Mouse (Mus musculus) Patski (cell line): ENCODE results near the gene Sap30l. TPM values are rescaled to one million over a fixed set of nuclear protein-coding genes. Genes with fewer than 3 reads are reported as not detected.
A peak's percentile ranks its signal among the peaks of the same experiment; 100 is the strongest.

Source experiments
- ATAC-seq: fragments of 100-300 bp; one replicate; pipeline ENCODE4 v1.8.0; 2021
- CTCF ChIA-PET: fragments of 350-600 bp; sonication (Branson Sonifier 250); formaldehyde crosslinking; loops from one replicate; lab custom pipeline; 2022; ENCODE audit warnings: inconsistent platforms; lab: Charles Lee
- POLR2A ChIA-PET: fragments of 350-600 bp; sonication (Branson Sonifier 250); formaldehyde crosslinking; loops from one replicate; lab custom pipeline; 2022; ENCODE audit warnings: antibody characterized with exemption, inconsistent platforms; lab: Charles Lee
- DNase-seq: peaks from one replicate; pipeline ENCODE4 v3.0.0-alpha.2; 2011; ENCODE audit warnings: low read depth, low spot score
- H3K27me3 ChIP-seq: fragments of 371-371 bp; one replicate; pipeline ENCODE4 v1.5.1; 2021
- CTCF ChIP-seq: fragments of 100-300 bp; IDR thresholded peaks from one replicate; pipeline ENCODE4 v1.5.1; 2021
- in situ Hi-C: fragments of 300-500 bp; cut with MboI; formaldehyde crosslinking; loops from 3 replicates; pipeline ENCODE4 v1.11.1; 2018; ENCODE audit warnings: low pct_unique_long_range_greater_than_20kb, mixed read lengths
- polyA plus RNA-seq: library from polyadenylated mRNA; unstranded; gene quantifications from one replicate; pipeline ENCODE4 v1.2.3, GENCODE M21; 2021

Gene Sap30l
- polyA plus RNA-seq, 1 experiment from 2014 or later: 47.9 TPM

DNA sequence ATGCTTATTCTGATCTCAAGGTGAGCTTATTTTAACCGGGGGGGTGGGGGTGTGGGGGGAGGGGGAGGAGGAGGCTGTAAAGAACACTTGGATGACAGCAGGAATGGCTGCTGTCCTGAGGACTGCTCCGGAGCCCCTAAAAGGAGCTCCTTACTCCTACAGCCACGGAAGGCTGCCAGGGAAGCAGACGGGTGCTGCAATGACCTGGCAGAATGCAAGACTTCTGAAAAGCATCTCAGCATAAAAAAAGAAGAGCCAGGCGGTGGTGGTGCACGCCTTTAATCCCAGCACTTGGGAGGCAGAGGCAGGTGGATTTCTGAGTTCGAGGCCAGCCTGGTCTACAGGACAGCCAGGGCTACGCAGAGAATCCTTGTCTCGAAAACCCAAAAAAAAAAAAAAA is 3.6 kb upstream of the Sap30l start:
- DNase-seq (no peak), ATAC-seq (no peak)
- POLR2A ChIA-PET: interaction anchor here (0.6 kb wide), 1 partner anchor 29 kb away, joined by 3 read pairs; no protein-coding TSS in a partner anchor
- in situ Hi-C loops: loop anchor here (25.0 kb wide), 1 partner anchor 1661 kb away; no protein-coding TSS in a partner anchor
- H3K27me3 ChIP-seq: no peaks in the 10 kb centered on the region
- no peak for TF ChIP-seq CTCF
- CTCF ChIA-PET: no interaction called here

GRCm38 (mm10) chr11:57799456-57799855 is 2.0 kb upstream of the Sap30l start:
- H3K27me3 ChIP-seq: no peaks in the 10 kb centered on the region
- DNase-seq: no peak
- ChIA-PET POLR2A (no interaction called here), CTCF (interaction anchor here (1.6 kb wide), 1 partner anchor 251 kb away, joined by 4 read pairs; no protein-coding TSS in a partner anchor)
- in situ Hi-C loops: loop anchor here (25.0 kb wide), 1 partner anchor 1662 kb away; no protein-coding TSS in a partner anchor
- TF ChIP-seq CTCF: no peak
- no peak for ATAC-seq

- POLR2A ChIA-PET: no interaction called here
- no peak for DNase-seq
- in situ Hi-C loops: no loop called here
Measured at GRCm38 (mm10) chr11:57800266-57800951, 1.0 kb upstream of the Sap30l start.

GRCm38 (mm10) chr11:57801766-57802510 is 501 bp downstream of the Sap30l start:
- ATAC-seq (peak; percentile 28), DNase-seq (no peak)
- ChIA-PET POLR2A (no interaction called here), CTCF (no interaction called here)
- TF ChIP-seq CTCF: no peak
- H3K27me3 ChIP-seq: no peaks in the 10 kb centered on the region
- in situ Hi-C loops: no loop called here

More at GRCm38 (mm10) chr11:57800266-57800951, 1.0 kb upstream of the Sap30l start:
- no peak for ATAC-seq
- no peaks in the 10 kb centered on the region for H3K27me3 ChIP-seq
- no peak for TF ChIP-seq CTCF
- CTCF ChIA-PET: interaction anchor here (1.6 kb wide), 1 partner anchor 252 kb away, joined by 4 read pairs; no protein-coding TSS in a partner anchor

- TF ChIP-seq CTCF: no peak
- CTCF ChIA-PET: no interaction called here
- in situ Hi-C loops: no loop called here
- ATAC-seq (no peak), DNase-seq (no peak)
- no peaks in the 10 kb centered on the region for H3K27me3 ChIP-seq
- POLR2A ChIA-PET: interaction anchor here (0.7 kb wide), 1 partner anchor 66 kb away, joined by 3 read pairs; no protein-coding TSS in a partner anchor
Measured at GRCm38 (mm10) chr11:57802511-57802870, 1.1 kb downstream of the Sap30l start.

DNA sequence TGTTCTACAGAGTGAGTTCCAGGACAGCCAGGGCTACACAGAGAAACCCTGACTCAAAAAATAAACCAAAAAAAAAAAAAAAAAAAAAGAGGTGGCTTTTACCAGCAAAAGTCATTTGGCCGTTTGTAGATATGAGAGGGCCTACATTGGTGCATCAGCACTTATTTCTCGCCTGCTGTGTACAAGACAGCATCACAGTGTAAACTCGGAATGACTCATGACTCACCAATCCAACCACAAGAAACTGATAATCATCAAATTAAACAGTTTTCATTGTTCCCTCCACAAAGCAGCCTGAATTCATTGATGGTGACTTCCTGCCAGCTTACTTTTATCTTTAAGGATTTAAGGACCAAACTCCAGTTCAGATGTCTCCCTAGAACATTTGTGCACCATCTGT is 3.6 kb downstream of the Sap30l start:
- ATAC-seq: no peak
- POLR2A ChIA-PET: no interaction called here
- no peaks in the 10 kb centered on the region for H3K27me3 ChIP-seq
- no peak for TF ChIP-seq CTCF
- in situ Hi-C loops: no loop called here
- no peak for DNase-seq
- CTCF ChIA-PET: no interaction called here

GRCm38 (mm10) chr11:57809017-57809731 is 7.7 kb downstream of the Sap30l start:
- POLR2A ChIA-PET: interaction anchor here (0.6 to 0.8 kb wide), 3 partner anchors 199 to 1792 kb away, joined by 3 to 5 read pairs (median 3); no protein-coding TSS in a partner anchor
- ATAC-seq (no peak), DNase-seq (no peak)

GRCm38 (mm10) chr11:57809732-57810098 is 8.3 kb downstream of the Sap30l start:
- no peak for TF ChIP-seq CTCF
- ChIA-PET CTCF (no interaction called here), POLR2A (no interaction called here)
- in situ Hi-C loops: no loop called here
- H3K27me3 ChIP-seq: no peaks in the 10 kb centered on the region
- no peak for DNase-seq
- ATAC-seq: no peak

More at GRCm38 (mm10) chr11:57809017-57809731, 7.7 kb downstream of the Sap30l start:
- in situ Hi-C loops: no loop called here
- CTCF ChIA-PET: no interaction called here
- no peaks in the 10 kb centered on the region for H3K27me3 ChIP-seq
- TF ChIP-seq CTCF: no peak

DNA sequence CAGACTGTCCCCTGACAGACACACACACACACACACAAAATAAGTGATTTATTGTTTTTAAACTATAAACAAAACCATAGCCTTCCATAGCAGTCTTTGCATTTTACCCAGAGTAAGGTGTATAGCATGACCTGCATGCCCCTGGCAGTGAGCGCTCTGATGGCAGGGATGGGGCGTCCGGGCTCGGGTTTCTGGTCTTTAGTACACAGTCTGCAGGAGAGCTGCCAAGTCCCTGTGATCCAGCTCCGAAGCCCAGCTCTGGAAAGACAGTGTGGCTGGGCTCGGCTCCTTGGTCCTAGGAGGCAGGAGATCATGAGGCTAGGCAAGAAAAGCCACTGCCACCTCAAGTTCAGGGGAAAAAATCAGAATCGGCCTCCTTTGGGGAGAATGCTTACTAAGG is 9.6 kb downstream of the Sap30l start:
- no peak for TF ChIP-seq CTCF

GRCm38 (mm10) chr11:57812212-57812611 is 10.8 kb downstream of the Sap30l start:
- DNase-seq (no peak), ATAC-seq (no peak)
- H3K27me3 ChIP-seq: no peaks in the 10 kb centered on the region
- ChIA-PET POLR2A (no interaction called here), CTCF (no interaction called here)
- no peak for TF ChIP-seq CTCF
- in situ Hi-C loops: no loop called here

More for the DNA sequence above, 9.6 kb downstream of the Sap30l start:
- no peak for DNase-seq
- no peak for ATAC-seq
- in situ Hi-C loops: no loop called here
- H3K27me3 ChIP-seq: no peaks in the 10 kb centered on the region
- CTCF ChIA-PET: no interaction called here
- POLR2A ChIA-PET: no interaction called here
